Mouse (Mus musculus): Measurements from ENCODE around the gene Coq10b.
"Not testable (repeated sequence)": the region's sequence is repeated elsewhere in the genome, so short reads cannot be mapped to it uniquely, and the experiment has no call there.

Coq10b gene

GRCm38 (mm10) chr1:55055322-55056115 is 2.9 kb downstream of the Coq10b start:
- no peak for DNase-seq (ENCODE audit: low read depth, low spot score)

GRCm38 (mm10) chr1:55058383-55058782 is 5.8 kb downstream of the Coq10b start:
- not testable (repeated sequence) for DNase-seq (ENCODE audit: low read depth, low spot score)

GRCm38 (mm10) chr1:55061099-55061498 is 8.5 kb downstream of the Coq10b start:
- no peak for DNase-seq (ENCODE audit: low read depth, low spot score)

- DNase-seq (ENCODE audit: low read depth, low spot score) = no peak
Measured at GRCm38 (mm10) chr1:55061772-55062171, 9.2 kb downstream of the Coq10b start.

- DNase-seq (ENCODE audit: low read depth, low spot score) = not testable (repeated sequence)
Measured at GRCm38 (mm10) chr1:55072328-55072727, 19.8 kb downstream of the Coq10b start.

- DNase-seq (ENCODE audit: low read depth, low spot score) = peak; percentile 65
Measured at GRCm38 (mm10) chr1:55074757-55075156, 22.2 kb downstream of the Coq10b start.

- DNase-seq (ENCODE audit: low read depth, low spot score) = peak; percentile 31
Measured at GRCm38 (mm10) chr1:55075652-55076394, 23.3 kb downstream of the Coq10b start.

- no peak for DNase-seq (ENCODE audit: low read depth, low spot score)
Measured at GRCm38 (mm10) chr1:55076395-55076743, 23.8 kb downstream of the Coq10b start.

- peak; percentile 66 for DNase-seq (ENCODE audit: low read depth, low spot score)
Measured at GRCm38 (mm10) chr1:55076849-55077516, 24.4 kb downstream of the Coq10b start.

- no peak for DNase-seq (ENCODE audit: low read depth, low spot score)
Measured at GRCm38 (mm10) chr1:55079677-55080076, 27.1 kb downstream of the Coq10b start.

GRCm38 (mm10) chr1:55082106-55082505 is 29.5 kb downstream of the Coq10b start:
- DNase-seq (ENCODE audit: low read depth, low spot score) = peak; percentile 77

- DNase-seq (ENCODE audit: low read depth, low spot score) = no peak
Measured at GRCm38 (mm10) chr1:55085781-55086366, 33.3 kb downstream of the Coq10b start.

- no peak for DNase-seq (ENCODE audit: low read depth, low spot score)
Measured at GRCm38 (mm10) chr1:55086868-55087400, 34.4 kb downstream of the Coq10b start.

- no peak for DNase-seq (ENCODE audit: low read depth, low spot score)
Measured at GRCm38 (mm10) chr1:55087401-55087904, 34.9 kb downstream of the Coq10b start.

- DNase-seq (ENCODE audit: low read depth, low spot score) = peak; percentile 99
Measured at GRCm38 (mm10) chr1:55087932-55088610, 35.5 kb downstream of the Coq10b start, which contains the start of the genes Hspe1 and Hspd1. Gene Hspe1, plus strand, starts transcription at chr1:55088132. Gene Hspd1, minus strand, starts transcription at chr1:55088243.

GRCm38 (mm10) chr1:55088611-55089497 is 36.3 kb downstream of the Coq10b start:
- DNase-seq (ENCODE audit: low read depth, low spot score) = no peak

- DNase-seq (ENCODE audit: low read depth, low spot score) = peak; percentile 47
Measured at GRCm38 (mm10) chr1:55089498-55090064, 37.0 kb downstream of the Coq10b start.

GRCm38 (mm10) chr1:55092056-55092455 is 39.5 kb downstream of the Coq10b start:
- DNase-seq (ENCODE audit: low read depth, low spot score) = no peak

GRCm38 (mm10) chr1:55092469-55092868 is 39.9 kb downstream of the Coq10b start:
- no peak for DNase-seq (ENCODE audit: low read depth, low spot score)
